Mouse (Mus musculus) retina, postnatal 7 days (tissue): ENCODE measurements around the gene Dnajc12.
"Not testable (repeated sequence)": the region's sequence is repeated elsewhere in the genome, so short reads cannot be mapped to it uniquely, and the experiment has no call there.

Experiments used
- DNase-seq: peaks from one replicate; pipeline ENCODE4 v3.0.0-alpha.2; 2012; ENCODE audit warnings: low read depth, low spot score

The Dnajc12 gene

DNA sequence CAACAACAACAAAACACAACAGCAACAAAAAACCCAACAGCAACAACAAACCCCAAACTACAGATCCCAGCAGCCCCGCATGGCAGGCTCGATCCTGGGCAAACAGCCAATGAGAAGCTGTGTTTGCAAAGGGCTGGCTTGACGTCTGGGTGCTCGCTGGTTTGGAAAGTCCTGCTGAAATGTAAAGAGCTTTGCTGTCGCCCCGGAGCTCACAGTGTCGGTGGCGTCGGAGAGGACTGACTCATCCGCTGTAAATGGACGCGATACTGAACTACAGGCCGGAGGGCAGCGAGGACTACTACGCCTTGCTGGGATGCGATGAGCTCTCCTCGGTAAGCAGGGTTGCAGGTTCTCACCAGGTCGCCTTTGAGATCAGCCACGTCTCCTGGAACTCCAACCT, 4.2 kb downstream of the Dnajc12 start:
- peak; percentile 73 for DNase-seq

DNA sequence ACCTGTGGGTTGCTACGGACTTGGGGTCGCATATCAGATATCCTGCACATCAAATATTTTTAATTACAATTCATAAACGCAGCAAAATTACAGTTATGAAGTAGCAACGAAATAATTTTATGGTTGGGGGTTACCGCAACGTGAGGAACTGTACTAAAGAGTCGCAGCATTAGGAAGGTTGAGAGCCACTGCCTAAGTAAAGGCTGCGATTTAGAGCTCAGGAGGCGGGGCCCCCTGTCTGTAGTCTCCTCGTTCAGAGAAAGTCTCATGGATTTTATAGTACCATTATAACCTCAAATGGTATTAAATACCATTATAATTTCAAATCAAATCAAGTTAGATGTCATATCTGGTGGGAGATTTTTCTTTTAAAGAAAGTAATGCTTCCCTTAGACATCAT, 4.7 kb downstream of the Dnajc12 start:
- no peak for DNase-seq

DNA sequence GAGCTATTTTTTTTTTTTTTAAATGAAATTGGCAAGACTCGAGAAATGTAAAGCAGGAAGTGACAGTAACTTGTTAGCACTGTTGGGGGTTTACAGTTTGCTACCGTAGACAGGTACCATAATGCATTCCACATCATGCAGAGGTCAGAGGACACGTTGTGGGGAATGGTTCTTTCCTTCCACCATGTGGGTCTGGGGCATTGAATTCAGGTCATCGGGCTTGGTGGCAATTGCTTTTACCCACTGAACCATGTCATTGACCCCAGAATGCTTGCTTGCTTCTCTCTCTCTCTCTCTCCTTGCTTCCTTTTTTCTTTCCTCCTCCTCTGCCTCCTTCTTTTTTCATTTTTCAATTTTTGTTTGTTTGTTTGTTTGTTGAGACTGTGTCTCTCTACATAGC, 6.7 kb downstream of the Dnajc12 start:
- DNase-seq, result no peak

DNA sequence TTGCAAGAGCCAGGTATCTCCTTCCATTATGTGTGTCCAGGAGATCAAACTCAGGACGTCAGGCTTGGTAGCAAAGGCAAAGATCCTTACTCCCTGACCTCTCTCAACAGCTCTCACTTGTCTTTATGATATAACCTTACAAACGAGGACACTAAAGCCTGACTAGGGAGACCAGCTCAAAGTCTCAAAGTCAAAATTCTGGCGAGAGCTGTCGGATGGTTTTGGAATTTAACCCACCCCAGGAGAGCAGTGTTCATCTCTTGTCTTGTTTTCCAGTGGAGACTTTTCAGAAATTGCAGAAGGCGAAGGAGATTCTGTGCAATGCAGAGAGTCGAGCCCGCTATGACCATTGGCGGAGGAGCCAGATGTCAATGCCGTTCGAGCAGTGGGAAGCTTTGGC, 14.7 kb downstream of the Dnajc12 start:
- DNase-seq, result no peak

DNA sequence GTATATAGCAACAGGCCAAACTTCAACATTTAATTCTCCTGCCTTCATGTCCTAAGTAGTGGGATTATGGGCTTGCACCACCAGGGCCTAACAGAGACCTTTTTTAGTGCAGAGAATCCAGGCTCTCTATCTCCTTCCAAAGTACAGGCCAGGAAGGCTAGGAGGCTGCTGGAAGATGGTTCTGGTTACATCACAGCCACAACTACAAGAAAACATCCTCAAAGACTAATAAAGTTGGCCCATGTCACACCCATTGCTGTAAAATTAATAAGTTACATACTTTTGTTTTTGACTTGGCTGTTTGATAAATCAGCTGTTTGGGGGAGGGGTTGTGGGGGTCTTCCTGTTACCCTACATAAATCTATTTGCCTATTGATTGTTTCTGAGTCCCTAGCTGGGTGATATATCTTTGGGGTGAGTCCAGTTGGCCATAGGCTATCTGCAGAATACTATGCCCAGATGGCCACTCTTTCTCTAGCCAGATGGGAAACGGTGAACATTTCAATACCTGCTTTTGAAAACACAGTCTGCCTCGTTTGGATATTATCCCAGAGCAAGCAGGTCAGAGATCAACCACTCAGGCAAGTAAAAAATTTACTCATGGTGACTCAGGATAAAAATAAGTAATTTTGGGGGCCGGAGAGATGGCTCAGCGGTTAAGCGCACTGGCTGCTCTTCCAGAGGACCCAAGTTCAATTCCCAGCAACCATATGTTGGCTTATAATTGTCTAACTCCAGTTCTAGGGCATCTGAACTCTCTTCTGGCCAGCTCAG, 20.7 kb downstream of the Dnajc12 start:
- no peak for DNase-seq

GRCm38 (mm10) chr10:63403636-63404035, 21.4 kb downstream of the Dnajc12 start:
- no peak for DNase-seq

- DNase-seq, result no peak
Measured at GRCm38 (mm10) chr10:63410162-63410956, 28.1 kb downstream of the Dnajc12 start.

GRCm38 (mm10) chr10:63411674-63412073, 29.4 kb downstream of the Dnajc12 start:
- DNase-seq, result not testable (repeated sequence)

GRCm38 (mm10) chr10:63412756-63413155, 30.5 kb downstream of the Dnajc12 start:
- DNase-seq, result no peak

DNA sequence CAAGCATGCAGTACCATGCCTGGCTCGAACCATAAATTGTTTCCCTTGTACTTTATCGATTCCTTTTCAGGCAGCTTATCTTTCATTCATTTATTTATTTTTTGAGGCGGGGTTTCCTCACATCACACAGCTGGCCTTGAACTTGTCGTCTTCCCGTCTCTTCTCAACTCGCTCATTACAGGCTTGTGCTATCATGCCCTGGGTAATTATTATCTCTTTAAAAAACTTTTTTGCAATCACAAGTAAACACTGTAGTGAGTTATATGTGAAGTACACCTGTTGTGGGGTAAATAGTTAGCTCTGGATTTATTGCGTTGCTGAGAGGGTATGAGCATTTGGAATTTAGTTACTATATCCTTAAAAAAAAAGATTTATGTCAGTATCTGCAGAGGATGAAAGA, 33.0 kb downstream of the Dnajc12 start:
- no peak for DNase-seq

DNA sequence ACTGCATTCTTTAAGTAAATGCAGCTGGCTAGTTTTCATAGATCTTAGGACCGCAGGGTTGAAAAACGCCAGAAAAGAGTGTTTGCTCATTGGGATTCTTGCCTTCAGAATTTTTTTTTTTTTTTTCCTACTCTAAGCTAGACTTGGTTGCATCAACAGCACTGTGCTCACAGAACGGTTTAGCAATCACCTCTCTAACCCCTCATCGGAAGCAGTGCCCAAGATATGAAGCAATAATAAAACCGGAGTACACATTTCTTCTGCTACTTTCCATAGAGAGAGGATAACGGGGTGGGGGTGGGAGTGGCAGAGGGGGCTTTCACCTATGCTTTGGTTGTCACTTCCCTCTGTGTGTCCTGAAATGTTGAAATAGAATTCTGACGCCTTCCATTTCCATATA, 33.6 kb downstream of the Dnajc12 start:
- DNase-seq, result no peak

- DNase-seq, result no peak
Measured at GRCm38 (mm10) chr10:63417061-63417460, 34.8 kb downstream of the Dnajc12 start.

DNA sequence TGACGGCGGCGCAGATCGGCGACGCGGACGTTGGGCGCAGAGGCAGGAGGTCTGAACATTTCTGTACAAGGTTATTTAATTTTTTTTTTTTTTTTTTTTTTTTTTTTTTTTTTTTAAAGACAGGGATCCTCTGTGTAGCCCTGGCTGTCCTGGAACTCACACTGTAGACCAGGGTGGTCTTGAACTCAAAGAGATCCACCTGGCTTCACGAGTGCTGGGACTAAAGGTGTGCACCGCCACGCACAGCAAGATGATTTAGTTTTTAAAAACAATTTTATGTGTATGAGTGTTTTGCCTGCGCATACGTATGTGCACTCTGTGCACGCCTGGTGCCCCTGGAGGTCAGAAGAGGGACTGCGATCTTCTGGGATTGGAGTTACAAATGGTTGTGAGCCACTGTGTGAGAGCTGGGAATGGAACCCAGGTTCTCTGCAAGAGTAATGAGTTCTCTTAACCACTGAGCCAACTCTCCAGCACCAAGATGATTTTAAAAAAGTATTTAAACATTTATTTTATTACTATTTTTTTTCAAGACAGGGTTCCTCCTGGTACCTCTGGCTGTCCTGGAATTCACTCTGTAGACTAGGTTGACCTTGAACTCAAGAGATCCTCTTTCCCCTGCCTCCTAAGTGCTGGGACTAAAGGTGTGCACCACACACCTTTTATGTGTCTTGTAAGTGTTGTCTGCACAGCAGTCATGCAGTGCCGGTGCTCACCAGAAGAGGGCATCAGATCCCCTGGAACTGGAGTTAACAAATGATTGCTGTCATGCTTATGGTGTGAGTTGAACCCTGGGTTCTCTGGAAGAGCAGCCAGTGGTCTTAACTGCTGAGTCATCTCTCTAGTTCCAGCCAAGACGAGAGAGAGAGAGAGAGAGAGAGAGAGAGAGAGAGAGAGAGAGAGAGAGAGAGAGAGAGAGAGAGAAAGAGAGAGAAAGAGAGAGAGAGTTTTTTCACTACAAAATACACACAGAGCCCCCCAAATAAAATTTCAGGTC, 39.8 kb downstream of the Dnajc12 start, which contains the start of gene Gm7075:
Gm7075 (minus strand) TSS at position 51 of the 997 bp plus-strand sequence.
- DNase-seq, result no peak

GRCm38 (mm10) chr10:63422736-63422992, 40.4 kb downstream of the Dnajc12 start:
- no peak for DNase-seq

DNA sequence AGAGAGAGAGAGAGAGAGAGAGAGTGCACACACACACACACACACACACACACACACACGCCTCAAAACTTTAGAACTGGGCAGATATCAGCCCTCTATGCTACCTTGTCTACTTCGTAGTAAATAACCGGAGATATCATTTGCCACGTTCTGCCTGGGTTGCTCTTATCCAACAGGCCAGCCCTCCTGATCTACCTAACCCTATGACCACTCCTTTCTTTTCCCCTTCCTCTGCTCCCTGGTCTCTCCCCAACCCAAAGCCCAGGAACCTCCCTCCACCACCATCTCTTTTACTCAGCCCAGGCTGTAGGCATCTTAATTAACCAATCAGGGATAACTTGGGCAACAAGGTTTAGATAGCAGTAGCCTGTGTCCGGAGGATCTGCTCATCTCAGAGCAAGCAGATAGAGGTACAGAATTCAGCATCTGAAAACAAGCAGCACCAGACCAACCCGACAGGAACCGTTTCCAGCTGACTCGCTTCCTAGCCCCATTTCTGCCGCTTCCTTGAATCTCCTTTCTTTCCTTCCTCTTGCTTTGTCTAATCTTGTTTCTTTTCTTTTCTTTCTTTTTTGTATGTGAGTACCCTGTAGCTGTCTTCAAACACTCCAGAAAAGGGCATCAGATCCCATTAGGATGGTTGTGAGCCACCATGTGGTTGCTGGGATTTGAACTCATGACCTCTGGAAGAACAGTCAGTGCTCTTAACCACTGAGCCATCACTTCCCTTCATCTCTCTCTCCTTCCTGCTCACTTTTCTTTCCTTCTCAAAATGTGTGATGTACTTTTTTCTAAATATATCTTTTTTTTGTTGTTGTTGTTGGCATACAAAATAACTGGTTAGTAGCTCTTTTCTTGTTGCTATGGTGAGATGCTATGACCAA, 41.6 kb downstream of the Dnajc12 start:
- no peak for DNase-seq

DNA sequence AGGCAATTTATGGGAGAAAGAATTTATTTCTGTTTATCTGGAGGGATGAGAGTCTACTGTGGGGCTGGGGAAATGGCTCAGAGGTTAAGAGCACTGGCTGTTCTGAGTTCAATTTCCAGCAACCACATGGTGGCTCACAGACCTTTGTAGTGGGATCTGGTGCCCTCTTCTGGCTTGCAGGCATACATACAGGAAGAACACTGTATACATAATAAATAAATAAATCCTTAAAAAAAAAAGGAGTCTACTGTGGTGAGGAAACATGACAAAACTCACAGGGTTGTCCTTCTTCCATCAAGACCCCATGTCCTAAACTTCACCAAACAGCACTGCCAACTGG, 42.2 kb downstream of the Dnajc12 start:
- no peak for DNase-seq

GRCm38 (mm10) chr10:63427146-63427545, 44.9 kb downstream of the Dnajc12 start:
- no peak for DNase-seq

- DNase-seq, result no peak
Measured at GRCm38 (mm10) chr10:63428243-63429022, 46.2 kb downstream of the Dnajc12 start.

GRCm38 (mm10) chr10:63429023-63429340, 46.7 kb downstream of the Dnajc12 start:
- no peak for DNase-seq

GRCm38 (mm10) chr10:63429380-63429779, 47.1 kb downstream of the Dnajc12 start:
- DNase-seq, result peak; percentile 97
